Mouse (Mus musculus) kidney, postnatal 25 days (tissue): ENCODE data around the gene Smim24.
A peak's percentile ranks its signal among the peaks of the same experiment; 100 is the strongest.

Source experiments
- DNase-seq, 2 experiments: peaks; one replicate each; pipeline ENCODE4 v3.0.0; 2021; ENCODE audit warnings: mixed read lengths in 2 of 2

The Smim24 gene

DNA sequence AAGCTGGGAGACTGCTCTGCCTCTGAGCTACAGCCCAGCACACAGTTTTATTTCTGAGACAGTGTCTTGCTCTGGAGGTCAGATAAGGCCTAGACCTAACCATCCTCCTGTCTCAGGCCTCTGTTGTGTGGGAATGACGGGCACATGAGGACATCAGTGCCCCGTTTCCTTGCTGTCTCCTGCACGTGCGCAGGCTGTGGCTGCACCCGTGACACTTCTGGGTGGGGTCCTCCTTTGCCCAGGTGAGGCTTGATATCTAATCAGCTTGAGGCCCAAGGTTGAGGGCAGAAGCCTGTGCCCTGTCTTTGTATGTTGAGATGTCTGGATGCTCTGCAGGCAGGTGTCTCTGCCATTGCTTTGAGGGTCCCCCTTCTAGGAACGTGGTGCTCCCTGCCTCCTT lies 581 bp upstream of the Smim24 start:
- DNase-seq = no peak

DNA sequence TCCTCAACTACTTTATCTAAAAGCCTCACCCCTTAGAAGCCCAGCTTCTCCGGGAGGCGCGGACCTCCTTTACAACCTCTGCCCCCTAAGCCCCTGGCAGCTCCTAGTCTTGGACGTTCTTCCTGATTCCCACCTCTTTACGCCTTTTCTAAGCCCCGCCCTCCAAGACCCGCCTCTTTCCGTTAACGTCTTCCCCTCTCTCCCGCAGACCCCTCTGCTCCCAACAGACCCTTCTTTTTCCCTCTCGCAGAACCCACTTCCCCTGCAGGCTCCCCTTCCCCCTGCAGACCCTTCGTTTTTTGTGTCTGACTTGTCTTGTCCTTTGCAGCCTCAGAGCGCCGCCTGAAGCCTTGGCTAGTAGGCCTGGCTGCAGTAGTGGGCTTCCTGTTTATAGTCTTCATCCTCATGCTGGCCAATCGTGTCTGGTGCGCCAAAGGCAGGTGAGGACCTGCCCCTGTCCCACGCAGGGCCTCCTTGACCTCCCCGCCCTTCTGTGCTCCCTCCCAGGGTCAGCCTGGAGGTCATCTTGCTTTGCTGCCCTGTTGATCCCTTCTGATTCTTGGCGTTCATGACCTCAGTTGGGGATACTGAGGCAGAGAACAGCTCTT lies 709 bp downstream of the Smim24 start:
- peak; percentile 72 to 76 for DNase-seq

DNA sequence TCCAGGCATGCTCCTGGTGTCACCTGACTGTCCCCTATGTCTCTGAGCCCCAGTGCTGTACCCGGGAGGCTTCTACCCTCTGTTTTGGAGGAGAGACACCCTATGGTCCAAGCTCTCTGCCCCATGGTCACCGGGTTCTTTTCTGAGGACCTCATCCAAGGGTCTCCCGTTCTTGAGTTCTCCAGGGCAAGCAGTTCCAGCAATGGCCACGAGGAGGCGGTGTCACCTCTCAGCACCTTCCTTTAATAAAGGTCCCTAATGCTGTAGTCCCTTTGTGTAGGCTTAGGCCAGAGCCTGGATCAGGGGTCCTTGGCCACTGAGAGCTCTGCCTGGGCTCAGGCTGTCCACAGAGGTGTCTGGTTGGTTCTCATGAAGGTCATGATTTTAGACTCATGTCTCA lies 2.3 kb downstream of the Smim24 start:
- DNase-seq = peak; percentile 78 to 85

DNA sequence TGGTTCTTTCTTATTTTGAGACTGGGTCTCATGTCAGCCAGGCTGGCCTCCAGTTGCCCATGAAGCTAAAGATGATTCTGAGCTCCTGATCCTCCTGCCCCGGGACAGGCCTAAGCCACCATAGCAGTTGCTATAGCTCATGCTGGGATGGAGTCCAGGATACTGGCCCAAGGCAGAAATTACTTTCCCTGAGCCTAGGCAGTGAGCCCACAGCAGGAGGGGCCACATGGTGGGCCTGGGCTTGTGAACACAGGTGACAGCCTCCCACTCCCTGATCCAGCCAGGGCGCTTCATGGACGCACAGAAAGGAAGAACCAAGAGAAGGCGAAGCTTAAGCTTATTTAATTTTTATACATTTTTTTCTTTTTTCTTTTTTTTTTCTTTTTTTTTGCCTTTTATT lies 3.0 kb downstream of the Smim24 start:
- DNase-seq = no peak

DNA sequence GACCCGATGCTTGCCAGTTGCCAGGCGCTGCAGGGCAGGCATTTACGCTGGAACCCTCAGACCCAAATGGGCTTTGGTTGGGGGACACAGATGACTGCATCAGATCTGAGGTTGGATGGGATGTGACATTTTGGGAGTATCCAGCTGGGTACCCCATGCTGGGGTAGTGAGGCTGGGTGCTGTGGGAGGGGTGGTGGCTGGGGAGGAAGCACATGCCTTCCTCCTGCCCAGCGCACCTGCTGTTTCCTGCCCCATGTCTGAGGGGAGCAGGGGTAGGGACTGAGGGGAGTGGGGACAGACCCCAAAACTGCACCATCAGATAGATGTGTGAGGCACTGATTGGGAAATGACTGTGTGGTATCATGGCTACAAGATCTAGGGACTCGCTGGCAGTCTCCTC lies 3.9 kb downstream of the Smim24 start:
- no peak for DNase-seq

DNA sequence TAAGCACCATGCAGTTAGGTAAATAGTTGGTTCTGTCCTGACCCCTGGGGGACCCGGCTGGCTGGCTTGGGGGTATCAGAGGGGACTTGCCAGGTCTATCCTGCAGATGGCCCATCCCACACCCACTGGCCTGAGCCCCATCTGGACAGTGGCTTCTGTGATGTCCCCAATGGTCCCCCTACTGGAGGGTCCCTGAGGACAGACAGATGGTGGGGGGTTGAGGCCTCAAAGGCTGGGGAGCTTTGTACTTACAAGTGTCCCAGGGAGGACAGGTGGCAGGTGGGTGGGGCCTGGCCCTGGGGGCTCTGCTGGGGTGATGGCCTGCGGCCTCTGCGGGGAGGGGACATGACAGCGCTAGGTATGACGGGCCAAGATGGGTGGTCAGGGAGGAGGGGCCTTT lies 6.4 kb downstream of the Smim24 start:
- no peak for DNase-seq

DNA sequence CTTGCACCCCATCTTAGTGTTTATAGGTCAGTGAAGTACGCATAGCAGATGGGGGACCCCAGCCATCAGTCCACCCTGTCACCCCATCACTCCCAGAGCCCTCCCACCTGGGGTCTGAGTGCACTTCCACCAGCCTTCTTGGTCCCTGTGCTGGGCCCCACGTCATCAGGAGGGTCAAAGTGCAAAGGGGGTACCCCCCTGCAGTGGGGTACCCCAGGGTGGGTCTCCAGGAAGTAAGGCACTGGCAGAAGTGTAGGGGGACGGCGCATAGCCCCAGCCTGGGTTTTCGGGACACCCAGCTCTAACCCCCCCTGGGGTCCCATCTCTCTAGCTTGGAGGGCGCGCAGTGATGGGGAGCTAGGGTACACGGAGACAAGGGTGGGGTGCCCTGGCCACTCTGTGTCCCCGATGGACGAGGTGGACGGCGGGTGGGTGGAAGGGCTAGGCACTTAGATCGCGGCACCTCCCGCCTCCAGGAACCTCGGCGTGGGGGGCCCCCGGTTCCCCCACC lies 7.0 kb downstream of the Smim24 start:
- no peak for DNase-seq

DNA sequence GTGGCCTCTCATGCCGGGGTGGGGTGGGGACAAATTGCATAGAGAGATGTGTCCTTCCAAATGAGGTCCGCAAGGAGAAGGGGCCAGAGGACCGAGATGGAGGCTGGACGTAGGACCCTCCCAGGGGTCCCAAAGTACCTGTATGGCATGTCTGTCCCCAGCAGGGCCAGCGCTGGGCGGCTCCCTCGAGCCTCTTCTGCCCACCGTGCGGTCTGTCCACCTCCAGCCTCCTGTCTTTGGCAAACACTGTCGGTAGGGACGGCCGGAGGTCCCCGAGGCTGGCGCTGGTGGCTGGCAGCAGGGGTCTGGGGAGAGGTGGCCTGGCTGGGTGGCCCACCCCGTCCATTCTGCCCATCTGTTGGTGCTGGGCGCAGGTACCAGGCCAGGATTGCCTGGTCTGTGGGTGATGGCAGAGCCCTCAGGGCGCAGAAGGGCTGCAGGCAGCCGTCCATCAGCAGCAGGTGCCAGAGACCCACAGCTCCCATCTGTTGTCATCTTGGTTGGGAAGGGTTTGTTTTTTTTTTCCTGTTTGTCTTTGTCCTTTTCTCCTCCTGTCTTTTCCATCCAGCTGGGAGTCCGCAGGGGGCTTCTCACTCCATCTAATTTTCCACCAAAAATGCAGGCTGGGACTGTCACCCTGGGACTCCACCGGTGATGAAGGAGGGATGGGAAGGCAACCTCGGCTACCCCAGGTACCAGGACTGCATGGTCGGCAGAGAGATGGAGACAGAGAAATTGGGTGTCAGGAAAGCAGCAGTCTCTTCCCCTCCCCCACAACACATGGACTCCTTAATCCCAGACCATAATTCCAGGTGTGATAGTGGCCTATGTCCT lies 7.7 kb downstream of the Smim24 start:
- DNase-seq = no peak

DNA sequence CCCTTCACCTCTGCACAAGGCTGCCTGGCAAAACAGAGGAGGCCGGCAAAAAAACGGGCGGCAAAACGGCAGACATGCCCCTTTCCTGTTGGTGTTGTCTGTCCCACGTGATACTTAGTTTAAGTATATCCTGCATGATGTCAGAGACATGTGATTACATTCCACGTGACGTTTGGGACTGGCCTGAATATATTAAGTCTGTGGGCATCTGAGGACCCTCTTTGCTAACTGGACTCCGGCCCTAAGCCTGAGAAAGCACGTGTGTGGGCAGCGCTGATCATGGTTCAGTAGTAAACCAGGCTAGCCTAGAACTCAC lies 8.3 kb downstream of the Smim24 start:
- DNase-seq = no peak

DNA sequence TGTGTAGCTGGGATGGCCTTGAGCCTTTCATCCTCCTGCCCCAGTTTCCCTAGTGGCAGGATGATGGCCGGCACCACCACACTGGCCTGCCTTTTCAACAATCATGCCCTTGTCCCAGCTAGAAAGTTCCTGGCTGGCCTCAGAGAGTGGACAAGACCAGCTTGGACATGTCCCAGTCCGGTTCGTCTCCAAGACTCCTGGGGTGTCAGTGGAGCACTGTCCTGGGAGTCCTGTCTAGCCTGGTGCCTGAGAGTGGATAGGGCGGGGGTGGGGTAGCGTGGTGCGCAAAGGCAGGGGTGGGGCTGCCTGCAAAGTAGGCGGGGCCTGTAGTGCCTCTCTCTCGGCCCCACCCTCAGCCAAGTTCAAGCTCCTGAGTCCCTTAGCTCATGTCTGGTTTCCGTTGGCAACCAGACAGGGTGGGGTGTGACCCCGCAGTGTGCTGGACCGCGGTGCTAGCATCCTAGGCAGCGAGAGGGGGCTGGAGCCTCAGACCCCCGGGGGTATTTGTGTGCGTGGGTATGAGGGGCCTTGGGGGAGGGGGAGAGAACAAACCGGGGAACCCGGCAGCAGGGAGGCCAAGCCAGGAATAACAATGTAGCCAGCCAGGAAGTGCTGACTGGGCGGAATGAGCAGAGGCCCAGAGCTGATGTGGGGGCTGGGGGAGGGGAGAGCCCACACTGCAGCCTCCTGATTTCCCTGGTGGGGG lies 8.8 kb downstream of the Smim24 start:
- DNase-seq = peak; percentile 85 to 91

DNA sequence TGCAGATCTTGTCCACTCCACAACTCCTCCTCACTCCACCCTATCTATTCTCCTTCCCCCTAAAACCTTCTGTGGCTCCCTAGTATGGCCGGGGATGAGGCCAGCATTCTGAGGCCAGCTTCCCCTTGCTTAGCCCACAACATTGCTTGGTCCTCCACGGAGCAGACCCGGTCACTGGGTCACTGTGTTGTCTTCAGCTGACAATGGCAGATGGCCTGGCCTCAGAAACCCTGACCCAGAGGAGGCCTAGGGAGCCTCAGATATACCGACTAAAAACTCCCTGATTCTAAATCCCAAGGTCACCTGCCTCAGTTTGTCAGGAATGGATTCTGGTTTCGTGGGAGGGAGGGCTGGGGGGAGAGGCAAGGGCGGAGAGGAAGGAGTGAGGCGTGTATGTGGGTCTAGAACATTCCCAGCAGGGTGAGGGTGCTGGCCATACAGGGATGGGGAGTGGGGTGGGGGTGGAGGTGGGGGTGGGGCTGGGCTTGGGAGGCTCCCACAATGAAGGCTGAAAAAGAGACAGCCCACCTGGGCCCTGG lies 9.4 kb downstream of the Smim24 start:
- DNase-seq = no peak

DNA sequence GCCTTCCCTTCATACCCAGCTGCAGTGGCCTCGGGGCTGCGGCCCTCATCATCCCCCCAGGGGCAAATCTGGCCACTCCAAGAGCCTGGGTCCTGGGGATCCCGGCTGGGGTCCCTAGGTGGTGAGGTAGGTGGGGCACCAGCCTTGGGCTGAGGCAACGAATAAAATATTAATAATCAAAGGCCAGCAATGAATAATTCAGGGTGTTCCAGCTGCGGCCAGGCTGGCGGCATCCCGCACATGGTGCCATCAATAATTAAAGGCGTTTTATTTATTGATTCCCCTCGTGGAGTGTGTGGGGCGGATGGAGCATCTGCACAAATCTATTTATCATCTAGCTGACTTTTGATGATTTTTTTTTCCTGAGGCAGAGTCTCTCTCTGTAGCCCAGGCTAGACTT lies 10.7 kb downstream of the Smim24 start:
- no peak for DNase-seq

DNA sequence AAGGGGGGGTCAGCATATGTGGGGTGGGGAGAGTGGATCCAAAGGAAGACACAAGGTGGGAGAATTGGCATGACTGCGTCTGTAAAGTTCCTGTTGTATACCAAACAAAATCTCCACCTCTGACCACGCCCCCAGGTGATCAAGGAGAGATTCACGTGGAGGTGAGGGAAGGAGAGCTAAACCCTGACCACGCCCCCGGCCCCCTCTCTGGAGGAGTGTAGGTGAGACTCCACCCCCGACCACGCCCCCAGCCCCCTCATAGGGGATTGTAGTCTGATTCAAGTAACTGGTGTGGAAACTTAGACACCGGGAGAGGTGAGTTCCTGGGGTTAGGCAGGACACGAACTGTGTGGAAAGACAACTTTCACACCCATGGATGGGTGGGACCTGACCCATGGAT lies 11.2 kb downstream of the Smim24 start:
- DNase-seq = peak in 1 of 2 experiments; percentile 66

DNA sequence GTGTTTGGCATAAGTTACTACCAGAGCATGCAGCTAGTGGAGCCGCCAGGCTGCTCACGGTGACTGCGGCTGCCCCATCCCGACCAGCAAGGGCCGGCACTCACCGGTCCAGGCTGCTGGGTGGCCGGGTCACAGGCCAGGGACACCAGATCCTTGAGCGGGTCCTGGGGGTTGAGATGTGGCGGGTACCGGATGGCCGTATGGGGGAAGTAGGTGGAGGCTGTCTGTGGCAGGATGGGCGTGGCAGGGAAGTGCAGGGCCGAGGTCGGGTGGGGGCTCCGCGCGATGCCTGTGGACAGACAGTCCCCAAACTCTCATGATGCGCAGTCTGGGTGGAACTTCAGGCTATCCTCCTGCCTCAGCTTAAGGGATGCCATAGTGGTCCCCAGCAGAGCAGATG lies 11.9 kb downstream of the Smim24 start:
- peak; percentile 56 to 82 for DNase-seq

DNA sequence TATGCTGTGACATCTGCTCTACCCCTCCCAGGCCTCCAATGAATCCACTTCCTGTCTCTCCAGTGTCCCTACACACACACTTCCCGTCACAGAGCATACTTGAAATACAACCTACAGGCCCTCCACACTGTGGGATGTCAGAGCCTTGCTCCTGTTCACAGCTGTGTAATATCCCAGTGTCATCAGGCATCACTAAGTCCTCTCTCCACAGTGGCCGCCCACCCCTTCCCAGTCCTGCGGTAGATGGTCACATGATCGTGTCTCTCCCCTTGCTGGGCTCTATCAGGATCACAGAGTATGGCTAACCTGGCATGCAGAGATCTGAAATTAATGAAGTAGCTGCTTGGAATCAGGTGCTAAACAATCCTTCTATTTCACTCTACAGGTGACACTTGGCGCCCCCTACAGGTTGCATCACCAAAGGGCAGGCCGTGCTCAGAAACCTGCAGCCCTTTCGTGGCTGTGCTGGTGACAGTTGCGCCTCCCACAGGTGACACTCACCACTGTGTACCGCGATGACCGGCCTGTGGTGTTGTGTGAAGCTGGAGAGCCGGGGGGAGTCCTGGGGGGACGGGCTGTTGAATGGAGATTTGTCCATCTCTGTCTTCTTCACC lies 12.8 kb downstream of the Smim24 start:
- DNase-seq = peak; percentile 76 to 78

DNA sequence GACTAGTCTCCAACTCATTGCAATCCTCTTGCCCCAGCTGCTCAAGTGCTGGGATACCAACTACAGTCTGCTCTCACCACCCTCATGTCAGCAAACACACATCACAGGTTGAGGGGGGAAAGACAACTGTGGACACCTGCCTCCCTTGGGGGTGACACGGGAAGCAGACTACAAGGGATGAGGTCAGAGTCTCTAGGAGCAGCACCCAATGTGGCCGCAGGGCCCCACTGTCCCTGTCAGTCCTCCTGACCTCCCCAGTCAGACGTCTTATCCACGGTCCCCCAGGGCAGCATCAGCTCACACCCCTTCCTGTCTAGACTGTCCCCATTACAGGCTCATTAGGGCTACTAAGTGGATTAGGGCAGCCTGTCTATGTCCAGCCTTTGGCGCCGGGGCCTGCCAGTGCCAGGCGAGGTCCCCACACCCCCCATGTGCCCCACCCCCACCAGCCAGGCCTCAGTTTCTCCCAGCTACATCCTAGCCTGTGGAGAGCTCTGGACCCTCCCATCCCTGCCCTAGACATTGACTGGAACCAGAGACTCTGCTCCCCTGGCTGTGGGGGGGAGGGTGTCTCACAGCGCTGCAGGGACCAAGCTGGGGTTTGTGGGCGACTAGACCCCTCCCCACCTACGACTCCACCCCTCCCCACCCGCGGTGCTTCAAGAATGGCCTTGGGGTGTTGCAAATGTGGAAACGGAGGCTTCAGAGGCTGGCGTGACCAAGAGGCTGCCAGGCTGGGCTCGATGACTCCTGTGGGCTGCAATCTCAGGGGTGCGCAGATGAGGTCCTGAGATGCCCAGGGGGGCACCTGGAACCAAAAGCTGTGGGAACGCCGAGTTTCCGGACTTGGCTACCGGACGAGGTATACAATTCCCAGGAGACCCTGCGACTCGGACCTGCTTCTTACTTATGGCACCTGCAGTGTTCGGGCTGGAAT lies 13.9 kb downstream of the Smim24 start:
- peak in 1 of 2 experiments; percentile 46 for DNase-seq

DNA sequence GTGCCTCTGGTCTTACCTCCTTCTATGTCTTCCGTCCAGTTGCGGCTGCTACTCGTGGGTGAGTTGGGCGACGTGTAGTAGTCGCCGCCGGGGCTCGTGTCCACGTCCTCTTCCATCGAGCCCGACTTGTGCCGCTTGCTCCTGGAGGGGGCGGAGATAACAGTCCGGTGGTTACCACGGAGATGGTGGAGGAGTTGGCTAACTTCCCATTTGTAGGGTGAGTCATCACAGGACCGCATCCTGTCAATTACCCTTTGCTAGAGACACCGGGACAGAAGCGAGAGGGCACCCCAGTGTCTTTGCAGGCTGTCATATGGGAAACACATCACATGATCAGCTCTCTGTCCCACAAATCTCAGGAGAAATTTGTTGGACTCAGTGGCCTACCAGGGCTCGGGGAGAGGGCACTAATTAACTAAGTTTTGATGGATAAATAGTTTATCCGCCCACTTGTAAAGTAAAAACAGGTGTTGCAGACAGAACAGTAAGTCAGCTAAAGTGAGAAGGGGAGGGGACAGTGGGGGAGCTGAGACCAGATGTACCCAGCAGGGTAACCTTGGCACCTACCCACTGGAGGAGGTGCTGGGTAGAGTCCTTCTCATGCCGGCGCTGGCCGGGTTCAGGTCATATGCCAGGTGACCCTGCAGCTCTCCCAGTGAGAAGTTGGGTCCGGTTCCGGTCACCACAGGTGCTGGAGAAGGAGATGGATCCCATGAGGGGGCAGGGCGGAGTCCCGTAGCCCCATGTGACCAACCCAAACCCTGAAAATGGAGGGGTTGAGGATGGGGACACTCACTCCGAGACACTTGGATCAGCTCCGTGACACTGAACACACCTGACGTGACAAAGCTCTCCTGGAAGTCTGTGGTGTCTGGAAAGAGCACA lies 14.9 kb downstream of the Smim24 start:
- peak; percentile 86 to 95 for DNase-seq

DNA sequence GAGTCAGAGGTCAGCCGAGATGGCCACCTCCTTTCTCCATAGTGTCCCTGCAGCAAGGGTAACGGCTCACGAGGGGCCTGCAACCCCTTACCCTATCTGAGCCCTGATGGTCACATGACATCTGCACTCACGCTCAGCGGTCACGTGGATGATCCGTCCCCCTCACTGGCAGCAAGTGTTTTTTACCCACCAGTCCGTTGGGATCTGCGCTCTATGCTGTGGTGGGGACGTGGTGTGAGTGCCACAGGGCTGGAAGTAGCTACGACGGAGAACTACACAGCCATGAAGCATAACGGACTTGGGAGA lies 15.5 kb downstream of the Smim24 start:
- DNase-seq = peak in 1 of 2 experiments; percentile 65

DNA sequence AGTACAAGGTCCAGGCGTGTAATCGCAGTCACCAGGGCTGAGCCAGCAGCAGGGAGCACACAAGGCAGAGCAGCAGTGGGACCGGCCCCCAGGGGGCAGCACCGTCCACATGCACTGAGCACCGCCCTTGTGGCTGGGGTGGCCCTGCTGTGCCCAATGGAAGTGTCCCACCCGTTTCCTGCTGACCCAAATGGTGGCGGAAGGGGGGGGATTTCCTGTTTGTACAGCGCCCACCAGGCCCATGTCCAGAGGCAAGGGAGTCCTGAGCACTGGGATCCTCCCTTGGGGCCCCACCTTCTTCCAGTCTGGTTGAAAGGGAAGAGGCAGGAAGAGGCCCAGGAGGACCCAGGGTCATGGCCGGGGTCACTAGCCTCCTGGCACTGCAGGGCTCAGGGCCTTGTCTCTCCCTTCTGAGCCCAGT lies 16.0 kb downstream of the Smim24 start:
- DNase-seq = peak; percentile 96

DNA sequence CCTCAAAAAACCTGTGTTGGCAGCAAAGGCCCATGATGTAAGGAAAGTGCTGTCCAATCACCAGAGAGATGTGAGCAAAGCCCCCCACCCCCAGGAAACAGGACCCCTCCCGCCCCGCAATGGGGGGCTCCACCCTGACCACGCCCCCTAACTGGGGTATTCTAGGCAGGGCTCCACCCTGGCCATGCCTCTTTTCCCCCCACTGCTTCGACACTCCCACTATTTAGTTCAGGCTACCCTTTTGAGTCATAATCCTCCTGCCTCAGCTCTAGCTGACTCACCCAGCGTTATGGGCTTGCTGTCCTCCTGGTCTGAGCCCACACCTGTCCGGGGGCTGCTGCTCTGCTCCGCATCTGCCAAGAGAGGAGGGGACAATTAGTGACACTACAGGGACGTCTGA lies 16.5 kb downstream of the Smim24 start:
- DNase-seq = no peak

DNA sequence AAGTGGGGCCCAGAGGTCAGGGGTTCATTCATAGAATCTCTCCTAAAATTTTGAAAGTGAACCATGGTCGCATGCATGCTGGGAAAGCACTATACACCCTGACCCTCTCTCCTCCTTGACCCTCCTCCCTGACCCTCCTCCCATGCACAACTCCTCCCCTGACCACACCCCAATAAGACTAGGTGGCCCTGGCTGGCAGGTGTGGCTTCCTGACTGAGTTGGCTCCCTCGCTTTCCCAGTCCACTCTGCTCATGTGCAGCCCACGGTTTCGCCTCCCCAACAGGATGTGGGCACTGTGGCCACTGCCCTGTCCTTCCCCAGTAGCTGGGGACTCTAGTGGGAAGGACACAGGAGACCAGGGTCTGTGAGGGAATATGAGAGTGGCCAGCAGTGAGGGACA lies 17.5 kb downstream of the Smim24 start:
- DNase-seq = peak; percentile 50 to 83
